Mouse (Mus musculus): ENCODE results near the gene Tle3. TPM values are rescaled to one million over a fixed set of nuclear protein-coding genes. Genes with fewer than 3 reads are reported as not detected.

The Tle3 gene
- polyA plus RNA-seq, 1 experiment from 2014 or later: 55.7 TPM

- H3K4me1 ChIP-seq: peaks cover 72% of the 10 kb centered on the region
- H3K27me3 ChIP-seq (ENCODE audit: low read depth, poor library complexity, severe bottlenecking): no peaks in the 10 kb centered on the region
- peak; percentile 80 for DNase-seq (ENCODE audit: low spot score)
- H3K4me3 ChIP-seq: peak overlapping the region; percentile 96
- peak overlapping the region; percentile 99 for H3K27ac ChIP-seq
- under 1% methylated on average over 66 of the region's 66 CpGs for WGBS
- no peaks in the 10 kb centered on the region for H3K9me3 ChIP-seq (replicated peaks)
- H3K36me3 ChIP-seq: peaks cover 37% of the 10 kb centered on the region
Observed at GRCm38 (mm10) chr9:61372976-61373633, 939 bp downstream of the Tle3 start.

GRCm38 (mm10) chr9:61373634-61373941, 1.4 kb downstream of the Tle3 start:
- H3K4me3 ChIP-seq: peak overlapping the region; percentile 96
- H3K9me3 ChIP-seq (replicated peaks): no peaks in the 10 kb centered on the region
- WGBS: 0% methylated on average over 23 of the region's 23 CpGs
- H3K36me3 ChIP-seq: peaks cover 42% of the 10 kb centered on the region
- H3K27ac ChIP-seq: peak overlapping the region; percentile 99
- H3K27me3 ChIP-seq (ENCODE audit: low read depth, poor library complexity, severe bottlenecking): no peaks in the 10 kb centered on the region
- DNase-seq (ENCODE audit: low spot score): no peak
- peaks cover 74% of the 10 kb centered on the region for H3K4me1 ChIP-seq

- Histone ChIP-seq H3K4me1 (peaks cover 74% of the 10 kb centered on the region), H3K36me3 (peaks cover 48% of the 10 kb centered on the region), H3K9me3 (replicated peaks) (no peaks in the 10 kb centered on the region), H3K27me3 (ENCODE audit: low read depth, poor library complexity, severe bottlenecking) (no peaks in the 10 kb centered on the region), H3K27ac (peak overlapping the region; percentile 99), H3K4me3 (peak overlapping the region; percentile 96)
- DNase-seq (ENCODE audit: low spot score): peak; percentile 87
- under 1% methylated on average over 51 of the region's 51 CpGs for WGBS
Observed at GRCm38 (mm10) chr9:61373942-61374900, 2.1 kb downstream of the Tle3 start.

GRCm38 (mm10) chr9:61375002-61375401, 2.8 kb downstream of the Tle3 start:
- H3K9me3 ChIP-seq (replicated peaks): no peaks in the 10 kb centered on the region

GRCm38 (mm10) chr9:61375802-61376561, 3.8 kb downstream of the Tle3 start:
- Histone ChIP-seq H3K27me3 (ENCODE audit: low read depth, poor library complexity, severe bottlenecking) (no peaks in the 10 kb centered on the region), H3K4me1 (peaks cover 82% of the 10 kb centered on the region), H3K9me3 (replicated peaks) (no peaks in the 10 kb centered on the region), H3K27ac (no peak overlapping the region), H3K36me3 (peaks cover 66% of the 10 kb centered on the region), H3K4me3 (peak overlapping the region; percentile 39)
- 47% methylated on average over 11 of the region's 11 CpGs for WGBS
- DNase-seq (ENCODE audit: low spot score): no peak

More at GRCm38 (mm10) chr9:61375002-61375401, 2.8 kb downstream of the Tle3 start:
- peaks cover 56% of the 10 kb centered on the region for H3K36me3 ChIP-seq
- peaks cover 74% of the 10 kb centered on the region for H3K4me1 ChIP-seq
- WGBS: 21% methylated on average over 4 of the region's 5 CpGs
- no peak for DNase-seq (ENCODE audit: low spot score)
- H3K4me3 ChIP-seq: peak overlapping the region; percentile 96
- peak overlapping the region; percentile 99 for H3K27ac ChIP-seq
- H3K27me3 ChIP-seq (ENCODE audit: low read depth, poor library complexity, severe bottlenecking): no peaks in the 10 kb centered on the region

GRCm38 (mm10) chr9:61376650-61377049, 4.5 kb downstream of the Tle3 start:
- no peak for DNase-seq (ENCODE audit: low spot score)
- no peaks in the 10 kb centered on the region for H3K9me3 ChIP-seq (replicated peaks)
- peaks cover 72% of the 10 kb centered on the region for H3K36me3 ChIP-seq
- WGBS: 58% methylated on average over 3 of the region's 3 CpGs
- peaks cover 5% of the 10 kb centered on the region; the same call in 1 of the 2 replicates for H3K27me3 ChIP-seq (ENCODE audit: low read depth, poor library complexity, severe bottlenecking)
- H3K4me1 ChIP-seq: peaks cover 82% of the 10 kb centered on the region
- peak overlapping the region; percentile 39 for H3K4me3 ChIP-seq
- H3K27ac ChIP-seq: no peak overlapping the region

- Histone ChIP-seq H3K9me3 (replicated peaks) (no peaks in the 10 kb centered on the region), H3K4me1 (peaks cover 91% of the 10 kb centered on the region), H3K4me3 (peak overlapping the region; percentile 39), H3K27ac (0 out of 2 replicates have a peak overlapping the region, but pooled peaks have one; percentile 10), H3K27me3 (ENCODE audit: low read depth, poor library complexity, severe bottlenecking) (peaks cover 12% of the 10 kb centered on the region; the same call in 1 of the 2 replicates), H3K36me3 (peaks cover 85% of the 10 kb centered on the region)
- no peak for DNase-seq (ENCODE audit: low spot score)
- 23% methylated on average over 9 of the region's 9 CpGs for WGBS
Observed at GRCm38 (mm10) chr9:61377706-61378479, 5.7 kb downstream of the Tle3 start.

GRCm38 (mm10) chr9:61378516-61378915, 6.3 kb downstream of the Tle3 start:
- Histone ChIP-seq H3K27ac (no peak overlapping the region), H3K9me3 (replicated peaks) (no peaks in the 10 kb centered on the region), H3K4me3 (0 out of 2 replicates have a peak overlapping the region, but pooled peaks have one; percentile 39), H3K36me3 (peaks cover 91% of the 10 kb centered on the region), H3K27me3 (ENCODE audit: low read depth, poor library complexity, severe bottlenecking) (peaks cover 16% of the 10 kb centered on the region; the same call in 1 of the 2 replicates), H3K4me1 (peaks cover 97% of the 10 kb centered on the region)
- peak; percentile 40 for DNase-seq (ENCODE audit: low spot score)
- 18% methylated on average over 8 of the region's 8 CpGs for WGBS

- no peak overlapping the region for H3K27ac ChIP-seq
- peaks cover 21% of the 10 kb centered on the region; the same call in 1 of the 2 replicates for H3K27me3 ChIP-seq (ENCODE audit: low read depth, poor library complexity, severe bottlenecking)
- WGBS: 53% methylated on average over 11 of the region's 11 CpGs
- peaks cover 97% of the 10 kb centered on the region for H3K36me3 ChIP-seq
- 0 out of 2 replicates have a peak overlapping the region, but pooled peaks have one; percentile 39 for H3K4me3 ChIP-seq
- no peak for DNase-seq (ENCODE audit: low spot score)
- peaks cover 98% of the 10 kb centered on the region for H3K4me1 ChIP-seq
- H3K9me3 ChIP-seq (replicated peaks): no peaks in the 10 kb centered on the region
Observed at GRCm38 (mm10) chr9:61379016-61379634, 7.0 kb downstream of the Tle3 start.

GRCm38 (mm10) chr9:61380258-61381062, 8.3 kb downstream of the Tle3 start:
- DNase-seq (ENCODE audit: low spot score): peak; percentile 32
- H3K9me3 ChIP-seq (replicated peaks): no peaks in the 10 kb centered on the region
- peaks cover 99% of the 10 kb centered on the region for H3K4me1 ChIP-seq
- 30% methylated on average over 18 of the region's 18 CpGs for WGBS
- H3K27ac ChIP-seq: peak overlapping the region; percentile 15; the same call in 1 of the 2 replicates
- H3K4me3 ChIP-seq: peak overlapping the region; percentile 3; the same call in 1 of the 2 replicates
- peaks cover 24% of the 10 kb centered on the region; the same call in 1 of the 2 replicates for H3K27me3 ChIP-seq (ENCODE audit: low read depth, poor library complexity, severe bottlenecking)
- H3K36me3 ChIP-seq: peaks cover 90% of the 10 kb centered on the region

- Histone ChIP-seq H3K27me3 (ENCODE audit: low read depth, poor library complexity, severe bottlenecking) (peaks cover 24% of the 10 kb centered on the region; the same call in 1 of the 2 replicates), H3K36me3 (peaks cover 90% of the 10 kb centered on the region), H3K4me3 (no peak overlapping the region), H3K4me1 (peaks cover 99% of the 10 kb centered on the region), H3K27ac (no peak overlapping the region), H3K9me3 (replicated peaks) (no peaks in the 10 kb centered on the region)
- 83% methylated on average over 2 of the region's 2 CpGs for WGBS
- no peak for DNase-seq (ENCODE audit: low spot score)
Observed at GRCm38 (mm10) chr9:61381063-61381408, 8.9 kb downstream of the Tle3 start.

All from limb, embryonic 10.5 days (tissue).